Mouse (Mus musculus): Measurements from ENCODE around the gene Csl. TPM values are rescaled to one million over a fixed set of nuclear protein-coding genes. Genes with fewer than 3 reads are reported as not detected.

Csl gene
- polyA plus RNA-seq (2014; fragmentation: Illumina TruSeq; extraction: RNeasy Lipid Tissue Mini Kit (QIAGEN cat#74804); ENCODE audit: low read depth, low replicate concordance) = 69.2 TPM

DNA sequence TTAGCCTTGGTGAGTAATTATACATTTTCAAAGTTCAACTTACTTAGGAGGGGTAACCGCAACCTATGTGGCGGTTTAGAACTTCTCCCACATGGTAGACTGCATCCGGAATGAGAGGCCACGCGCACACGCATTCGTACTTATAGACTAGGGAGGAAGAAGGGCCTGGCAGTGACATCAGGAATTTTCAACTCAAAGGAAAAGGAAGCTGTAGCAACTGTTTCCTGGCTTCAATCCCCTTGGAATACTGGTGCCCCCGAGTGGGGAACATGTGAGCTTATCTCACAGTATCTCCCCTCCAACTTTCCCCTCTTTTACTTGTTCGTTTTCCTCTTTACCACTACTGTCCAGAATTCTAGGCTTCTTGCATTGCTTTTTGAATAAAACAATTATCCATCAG, at the start of gene Csl:
Gene Csl, minus strand, starts transcription at position 101 of the 400 bp plus-strand sequence.

